Mouse (Mus musculus): ENCODE data around the gene Slc1a2. TPM values are rescaled to one million over a fixed set of nuclear protein-coding genes. Genes with fewer than 3 reads are reported as not detected.

The Slc1a2 gene
- total and polyA plus RNA-seq, 3 experiments, result 0.08 TPM; not detected in 2

DNA sequence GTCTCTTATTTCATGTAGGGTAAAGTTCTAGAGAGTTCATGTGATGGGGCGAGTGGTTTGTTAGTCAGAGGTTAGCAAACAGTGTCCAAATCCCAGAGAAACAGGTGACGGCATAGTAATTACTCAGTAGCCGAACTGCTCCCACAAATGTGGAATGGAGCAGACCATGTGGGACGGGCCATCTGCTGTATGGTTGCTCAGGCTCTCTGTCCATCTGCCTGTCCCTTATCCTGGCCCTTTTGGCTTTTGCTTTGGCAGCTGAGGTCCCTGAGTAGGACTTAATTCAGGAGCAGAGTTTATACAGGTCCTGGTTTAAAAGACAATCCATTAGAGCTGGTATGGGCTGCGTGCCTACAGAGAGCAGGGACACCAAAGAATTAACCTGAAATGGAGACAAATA, 36.3 kb upstream of the Slc1a2 start:
- no peak for DNase-seq (ENCODE audit: low read depth, low spot score)
- no peak overlapping the region for H3K9ac ChIP-seq (ENCODE audit: control insufficient read depth, low read depth, low read length, poor library complexity, severe bottlenecking)
- H3K79me2 ChIP-seq (ENCODE audit: control insufficient read depth, insufficient read depth, low read length, poor library complexity), result no peaks in the 10 kb centered on the region
- H3K4me1 ChIP-seq (ENCODE audit: control insufficient read depth in 1 of 2, insufficient read depth in 2 of 2, low read length in 2 of 2), result no peaks in the 10 kb centered on the region
- H3K27me3 ChIP-seq (ENCODE audit: control insufficient read depth in 1 of 2, insufficient read depth in 2 of 2, low read length in 2 of 2), result peaks cover 10 to 11% of the 10 kb centered on the region in 2 experiments
- no peaks in the 10 kb centered on the region for H3K36me3 ChIP-seq (ENCODE audit: control insufficient read depth in 1 of 2, insufficient read depth in 2 of 2, low read length in 2 of 2)
- H3K4me3 ChIP-seq (ENCODE audit: control insufficient read depth in 1 of 2, insufficient read depth in 1 of 2, low read depth in 2 of 2, low read length in 2 of 2), result no peak overlapping the region
- H3K9me3 ChIP-seq (replicated peaks; ENCODE audit: insufficient read depth, low read length), result no peaks in the 10 kb centered on the region
- TF ChIP-seq ETS1 (IDR thresholded peaks at IDR 0.05; ENCODE audit: low read depth, low read length), result no peak
- no peak for TF ChIP-seq NELFE (IDR thresholded peaks at IDR 0.05; ENCODE audit: low read depth, low read length)
- no peak for TF ChIP-seq SMC3 (IDR thresholded peaks at IDR 0.05; ENCODE audit: low read depth, low read length)
- no peak for TF ChIP-seq USF1 (IDR thresholded peaks at IDR 0.05; ENCODE audit: low read depth, low read length)
- TF ChIP-seq BHLHE40 (IDR thresholded peaks at IDR 0.05; ENCODE audit: borderline replicate concordance, low read depth, low read length), result no peak
- TF ChIP-seq POLR2AphosphoS2 (IDR thresholded peaks at IDR 0.05; ENCODE audit: low read length), result no peak
- TF ChIP-seq ZC3H11A (IDR thresholded peaks at IDR 0.05; ENCODE audit: low read depth, low read length), result no peak
- no peak for TF ChIP-seq USF2 (IDR thresholded peaks at IDR 0.05; ENCODE audit: borderline replicate concordance in 1 of 2, insufficient read depth in 1 of 2, low read depth in 1 of 2, low read length in 2 of 2)
- no peak for TF ChIP-seq GABPA (IDR thresholded peaks at IDR 0.05; ENCODE audit: low read depth, low read length)
- TF ChIP-seq MEF2A (IDR thresholded peaks at IDR 0.05; ENCODE audit: extremely low read depth, insufficient replicate concordance, low read depth, low read length, poor library complexity, severe bottlenecking), result no peak
- no peak overlapping the region for H3K27ac ChIP-seq (ENCODE audit: control insufficient read depth, low read depth, low read length)

GRCm38 (mm10) chr2:102622943-102623342, 35.5 kb upstream of the Slc1a2 start:
- H3K27ac ChIP-seq (ENCODE audit: control insufficient read depth, low read depth, low read length), result no peak overlapping the region
- no peak for DNase-seq (ENCODE audit: low read depth, low spot score)

More at GRCm38 (mm10) chr2:102622943-102623342, 35.5 kb upstream of the Slc1a2 start:
- no peaks in the 10 kb centered on the region for H3K4me1 ChIP-seq (ENCODE audit: control insufficient read depth in 1 of 2, insufficient read depth in 2 of 2, low read length in 2 of 2)
- no peak for TF ChIP-seq JUND (IDR thresholded peaks at IDR 0.05; ENCODE audit: low read depth, low read length)
- TF ChIP-seq ZC3H11A (IDR thresholded peaks at IDR 0.05; ENCODE audit: low read depth, low read length), result no peak
- no peak for TF ChIP-seq ETS1 (IDR thresholded peaks at IDR 0.05; ENCODE audit: low read depth, low read length)
- no peak for TF ChIP-seq E2F4 (IDR thresholded peaks at IDR 0.05; ENCODE audit: borderline replicate concordance, low read depth, low read length)
- no peak for TF ChIP-seq CHD1 (IDR thresholded peaks at IDR 0.05; ENCODE audit: low read depth, low read length)
- TF ChIP-seq TBP (IDR thresholded peaks at IDR 0.05; ENCODE audit: low read depth, low read length), result no peak
- TF ChIP-seq GABPA (IDR thresholded peaks at IDR 0.05; ENCODE audit: low read depth, low read length), result no peak
- TF ChIP-seq CHD2 (IDR thresholded peaks at IDR 0.05; ENCODE audit: low read length), result no peak
- no peak for TF ChIP-seq MAZ (IDR thresholded peaks at IDR 0.05; ENCODE audit: low read depth, low read length)
- no peak for TF ChIP-seq ZMIZ1 (IDR thresholded peaks at IDR 0.05; ENCODE audit: low read depth, low read length)
- no peak for TF ChIP-seq MAFK (IDR thresholded peaks at IDR 0.05; ENCODE audit: borderline replicate concordance, low read depth, low read length)
- TF ChIP-seq POLR2AphosphoS5 (IDR thresholded peaks at IDR 0.05; ENCODE audit: borderline replicate concordance, low read depth, low read length), result no peak
- no peak for TF ChIP-seq NELFE (IDR thresholded peaks at IDR 0.05; ENCODE audit: low read depth, low read length)
- no peak for TF ChIP-seq TAL1 (IDR thresholded peaks at IDR 0.05; ENCODE audit: low read length)
- TF ChIP-seq RCOR1 (IDR thresholded peaks at IDR 0.05; ENCODE audit: low read depth, low read length), result no peak
- TF ChIP-seq MYB (IDR thresholded peaks at IDR 0.05; ENCODE audit: low read depth, low read length), result no peak
- no peak for TF ChIP-seq GATA1 (IDR thresholded peaks at IDR 0.05; ENCODE audit: low read depth, low read length)
- TF ChIP-seq POLR2A (IDR thresholded peaks at IDR 0.05; ENCODE audit: control insufficient read depth in 1 of 2, insufficient read depth in 1 of 2, low read depth in 1 of 2, low read length in 2 of 2, poor library complexity in 1 of 2), result no peak
- peaks cover 10 to 13% of the 10 kb centered on the region in 2 experiments for H3K27me3 ChIP-seq (ENCODE audit: control insufficient read depth in 1 of 2, insufficient read depth in 2 of 2, low read length in 2 of 2)
- H3K36me3 ChIP-seq (ENCODE audit: control insufficient read depth in 1 of 2, insufficient read depth in 2 of 2, low read length in 2 of 2), result no peaks in the 10 kb centered on the region
- no peak overlapping the region for H3K4me3 ChIP-seq (ENCODE audit: control insufficient read depth in 1 of 2, insufficient read depth in 1 of 2, low read depth in 2 of 2, low read length in 2 of 2)
- no peak overlapping the region for H3K9ac ChIP-seq (ENCODE audit: control insufficient read depth, low read depth, low read length, poor library complexity, severe bottlenecking)
- no peaks in the 10 kb centered on the region for H3K9me3 ChIP-seq (replicated peaks; ENCODE audit: insufficient read depth, low read length)
- no peaks in the 10 kb centered on the region for H3K79me2 ChIP-seq (ENCODE audit: control insufficient read depth, insufficient read depth, low read length, poor library complexity)

All from MEL (cell line).